Mouse (Mus musculus) c-Kit-negative CD71-positive TER-119-positive erythroid progenitor cells, embryonic 14.5 days (primary cell): ENCODE results near the gene Mark4.

Experiments used
- DNase-seq: peaks from one replicate; pipeline ENCODE4 v3.0.0-alpha.2; 2013; ENCODE audit warnings: low read depth, low spot score

Gene Mark4

GRCm38 (mm10) chr7:19458591-19459111 is at the start of gene Mark4:
Gene Mark4 (minus strand): TSS chr7:19458821.
- DNase-seq = peak; percentile 40

GRCm38 (mm10) chr7:19507612-19507981 is 49.0 kb upstream of the Mark4 start:
- DNase-seq = no peak

- no peak for DNase-seq
Measured at GRCm38 (mm10) chr7:19506969-19507611, 48.5 kb upstream of the Mark4 start.

- no peak for DNase-seq
Measured at GRCm38 (mm10) chr7:19506326-19506725, 47.7 kb upstream of the Mark4 start.

- peak; percentile 58 for DNase-seq
Measured at GRCm38 (mm10) chr7:19503481-19504068, 45.0 kb upstream of the Mark4 start.

GRCm38 (mm10) chr7:19501658-19502057 is 43.0 kb upstream of the Mark4 start:
- no peak for DNase-seq

GRCm38 (mm10) chr7:19500420-19501363 is 42.1 kb upstream of the Mark4 start:
- no peak for DNase-seq

- DNase-seq = no peak
Measured at GRCm38 (mm10) chr7:19498326-19498725, 39.7 kb upstream of the Mark4 start.

GRCm38 (mm10) chr7:19496214-19496555 is 37.6 kb upstream of the Mark4 start:
- no peak for DNase-seq

GRCm38 (mm10) chr7:19495521-19496213 is 37.0 kb upstream of the Mark4 start:
- DNase-seq = no peak

GRCm38 (mm10) chr7:19494751-19495474 is 36.3 kb upstream of the Mark4 start:
- DNase-seq = no peak

GRCm38 (mm10) chr7:19491731-19492130 is 33.1 kb upstream of the Mark4 start:
- no peak for DNase-seq

- DNase-seq = no peak
Measured at GRCm38 (mm10) chr7:19489525-19489924, 30.9 kb upstream of the Mark4 start.

GRCm38 (mm10) chr7:19486549-19486948 is 27.9 kb upstream of the Mark4 start:
- DNase-seq = no peak

GRCm38 (mm10) chr7:19485488-19485887 is 26.9 kb upstream of the Mark4 start:
- DNase-seq = no peak

GRCm38 (mm10) chr7:19483281-19483680 is 24.7 kb upstream of the Mark4 start:
- DNase-seq = no peak

GRCm38 (mm10) chr7:19477624-19478384 is 19.2 kb upstream of the Mark4 start:
- no peak for DNase-seq

- no peak for DNase-seq
Measured at GRCm38 (mm10) chr7:19477084-19477483, 18.5 kb upstream of the Mark4 start.

GRCm38 (mm10) chr7:19473875-19474443 is 15.3 kb upstream of the Mark4 start:
- no peak for DNase-seq

- DNase-seq = no peak
Measured at GRCm38 (mm10) chr7:19472403-19472802, 13.8 kb upstream of the Mark4 start.
